Mouse (Mus musculus) monocyte, adult 2 months (primary cell): ENCODE data around the gene Ifi206.

ENCODE experiments used
- DNase-seq, 2 experiments: peaks; one replicate each; pipeline ENCODE4 v3.0.0; 2022; ENCODE audit warnings: low spot score in 2 of 2, low read depth in 1 of 2

Ifi206 gene

DNA sequence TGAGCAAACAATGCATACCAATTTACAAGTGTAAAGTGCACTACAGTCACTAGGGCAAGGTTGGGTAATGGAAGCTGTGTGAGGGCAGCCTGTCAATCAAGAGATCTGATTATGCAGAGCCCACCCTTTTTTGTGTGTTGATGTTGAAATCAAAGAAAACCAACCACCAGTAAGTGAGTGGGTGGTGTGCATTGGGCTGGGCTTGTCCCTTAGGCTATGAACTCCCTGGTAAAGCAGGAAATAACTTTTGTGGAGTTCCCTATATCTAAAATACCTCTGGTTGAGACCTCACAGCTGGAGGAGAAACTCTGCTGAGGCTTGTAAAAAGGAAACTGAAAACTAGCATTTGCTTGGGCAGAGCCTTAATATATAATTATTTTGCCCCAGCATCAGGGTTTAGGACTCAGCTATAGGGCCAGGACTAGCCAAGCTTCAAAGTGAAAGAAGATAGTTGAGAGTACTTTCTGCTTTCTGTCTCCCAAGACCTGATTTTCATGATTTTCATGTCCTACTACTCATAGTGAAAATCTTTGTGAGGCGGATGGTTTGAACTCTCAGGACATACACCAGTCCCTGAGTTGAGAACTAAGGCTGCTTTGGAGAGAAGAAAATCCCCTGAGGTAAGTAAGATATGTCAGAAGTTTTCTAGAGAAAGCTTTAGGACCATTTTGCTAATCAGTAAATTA lies 71.8 kb downstream of the Ifi206 start:
- peak; percentile 49 to 55 for DNase-seq

GRCm38 (mm10) chr1:173418516-173418915 lies 72.3 kb downstream of the Ifi206 start:
- no peak for DNase-seq
